Mouse (Mus musculus): ENCODE results near the gene Mdm2. TPM values are rescaled to one million over a fixed set of nuclear protein-coding genes. Genes with fewer than 3 reads are reported as not detected.
"Not testable (repeated sequence)": the region's sequence is repeated elsewhere in the genome, so short reads cannot be mapped to it uniquely, and the experiment has no call there.

Gene Mdm2
- polyA plus RNA-seq, 1 experiment = 17.0 TPM

DNA sequence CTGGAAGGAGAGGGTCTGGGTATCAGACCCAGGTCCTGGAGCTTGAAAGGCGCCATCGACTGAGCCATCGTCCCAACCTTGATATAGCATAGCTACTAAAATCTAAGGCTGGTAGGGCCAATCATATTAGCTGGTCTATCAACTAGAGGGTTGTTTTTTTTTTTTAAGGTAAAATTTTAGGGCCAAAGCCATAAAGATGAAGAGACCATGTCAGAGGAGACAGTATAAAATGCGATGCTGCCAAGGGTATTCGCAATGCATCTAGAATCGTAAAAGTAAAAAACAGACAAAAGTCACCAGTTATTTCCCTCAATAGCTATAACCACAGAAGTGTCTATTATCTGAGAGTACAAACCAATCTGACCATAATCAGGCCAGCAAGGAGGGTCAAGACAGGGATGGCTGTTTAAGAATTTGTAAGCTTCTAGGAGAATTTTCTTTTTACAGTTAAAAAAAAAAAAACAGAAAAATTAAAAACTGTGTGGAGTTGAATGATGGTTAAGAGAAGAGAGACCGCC is 41.8 kb upstream of the Mdm2 start:
- H3K4me1 ChIP-seq (ENCODE audit: control insufficient read depth, insufficient read depth, insufficient read length, low read length) = no peaks in the 10 kb centered on the region
- H3K27ac ChIP-seq (replicated peaks; ENCODE audit: low read depth, low read length) = no peak overlapping the region
- H3K4me3 ChIP-seq (ENCODE audit: insufficient read depth, low read depth, low read length) = no peak overlapping the region

GRCm38 (mm10) chr10:117751744-117752143 is 41.2 kb upstream of the Mdm2 start:
- no peak overlapping the region for H3K4me3 ChIP-seq (ENCODE audit: insufficient read depth, low read depth, low read length)
- H3K27ac ChIP-seq (replicated peaks; ENCODE audit: low read depth, low read length) = no peak overlapping the region
- H3K4me1 ChIP-seq (ENCODE audit: control insufficient read depth, insufficient read depth, insufficient read length, low read length) = no peaks in the 10 kb centered on the region

DNA sequence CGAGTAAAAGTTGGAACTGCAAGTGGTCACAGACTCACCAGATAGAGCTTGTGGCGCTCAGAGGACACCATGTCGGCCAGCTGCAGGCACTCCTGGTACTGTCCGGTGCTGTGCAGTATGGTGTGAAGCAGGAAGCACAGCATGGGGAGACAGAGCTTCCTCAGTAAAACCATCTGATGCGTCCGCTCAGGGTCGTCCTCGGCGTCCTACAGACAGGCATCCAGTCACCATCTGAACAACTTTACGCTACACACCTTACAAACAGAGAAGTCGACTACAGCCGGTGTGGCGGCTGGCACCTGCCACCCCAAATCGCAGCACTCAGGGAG is 40.7 kb upstream of the Mdm2 start:
- H3K27ac ChIP-seq (replicated peaks; ENCODE audit: low read depth, low read length) = no peak overlapping the region
- no peaks in the 10 kb centered on the region for H3K4me1 ChIP-seq (ENCODE audit: control insufficient read depth, insufficient read depth, insufficient read length, low read length)
- no peak overlapping the region for H3K4me3 ChIP-seq (ENCODE audit: insufficient read depth, low read depth, low read length)

DNA sequence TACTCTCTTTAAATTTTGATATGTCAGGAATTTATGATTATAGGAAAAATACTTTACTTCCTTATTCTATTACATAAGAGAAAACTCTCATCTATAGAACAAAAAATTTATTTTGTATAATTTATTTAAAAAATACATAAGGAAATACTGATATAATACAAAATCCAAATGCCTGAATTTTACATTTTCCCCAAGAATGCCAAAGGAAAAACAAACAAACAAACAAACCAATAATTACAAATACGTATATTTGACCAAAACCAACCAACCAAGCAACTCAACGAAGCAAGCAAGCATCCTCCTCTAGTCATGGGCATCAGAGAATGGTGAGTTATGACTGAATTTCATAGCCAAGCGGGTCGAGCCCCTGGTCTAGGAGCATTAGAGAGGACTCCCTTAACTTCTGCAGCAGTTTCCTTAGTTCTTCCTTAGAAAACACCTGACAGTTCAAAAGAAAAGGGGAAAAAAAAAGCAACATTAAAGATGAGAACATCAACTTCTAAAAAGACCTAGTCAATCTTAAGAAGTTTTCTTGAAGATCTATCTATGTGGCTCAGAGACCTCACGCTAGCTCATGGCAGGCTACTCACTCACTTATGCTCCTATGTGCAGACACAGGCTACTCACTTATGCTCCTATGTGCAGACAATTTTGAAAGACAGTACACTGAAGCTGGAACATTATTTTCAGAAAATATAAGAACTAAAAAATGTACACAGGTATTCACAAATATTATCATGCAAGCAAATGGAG is 40.1 kb upstream of the Mdm2 start:
- no peak overlapping the region for H3K4me3 ChIP-seq (ENCODE audit: insufficient read depth, low read depth, low read length)
- no peak overlapping the region for H3K27ac ChIP-seq (replicated peaks; ENCODE audit: low read depth, low read length)
- no peaks in the 10 kb centered on the region for H3K4me1 ChIP-seq (ENCODE audit: control insufficient read depth, insufficient read depth, insufficient read length, low read length)

DNA sequence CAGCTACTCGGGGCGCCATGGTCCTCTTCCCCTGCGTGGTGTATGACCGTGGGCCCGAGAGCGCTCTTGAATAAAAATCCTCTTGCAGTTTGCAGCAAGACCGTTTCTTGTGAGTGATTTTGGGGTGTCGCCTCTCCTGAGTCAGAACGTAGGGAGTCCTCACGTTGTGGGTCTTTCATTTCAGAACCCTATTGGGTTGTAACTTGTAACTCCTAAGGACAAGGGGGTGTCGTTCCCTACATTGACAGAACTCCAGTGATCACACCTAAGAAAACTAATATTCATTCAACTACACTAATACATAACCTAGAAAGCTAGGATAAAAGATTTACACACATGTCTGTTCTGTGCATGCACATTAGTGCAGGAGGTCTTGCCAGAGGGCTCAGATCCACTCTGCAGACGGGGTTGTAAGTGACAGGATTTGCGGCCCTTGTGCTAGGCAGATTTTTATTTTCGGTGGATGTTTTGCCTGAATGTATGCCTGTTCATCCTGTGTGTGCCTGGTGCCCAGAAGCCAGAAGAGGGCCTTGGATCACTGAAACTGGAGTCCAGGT is 39.3 kb upstream of the Mdm2 start:
- H3K27ac ChIP-seq (replicated peaks; ENCODE audit: low read depth, low read length) = no peak overlapping the region
- H3K4me1 ChIP-seq (ENCODE audit: control insufficient read depth, insufficient read depth, insufficient read length, low read length) = no peaks in the 10 kb centered on the region; the same call in 1 of the 2 replicates
- no peak overlapping the region for H3K4me3 ChIP-seq (ENCODE audit: insufficient read depth, low read depth, low read length)

- no peak overlapping the region for H3K27ac ChIP-seq (replicated peaks; ENCODE audit: low read depth, low read length)
- H3K4me1 ChIP-seq (ENCODE audit: control insufficient read depth, insufficient read depth, insufficient read length, low read length) = no peaks in the 10 kb centered on the region; the same call in 1 of the 2 replicates
- H3K4me3 ChIP-seq (ENCODE audit: insufficient read depth, low read depth, low read length) = no peak overlapping the region
Measured at GRCm38 (mm10) chr10:117749050-117749686, 38.6 kb upstream of the Mdm2 start.

GRCm38 (mm10) chr10:117748276-117749049 is 37.9 kb upstream of the Mdm2 start:
- H3K4me1 ChIP-seq (ENCODE audit: control insufficient read depth, insufficient read depth, insufficient read length, low read length) = peaks cover 2% of the 10 kb centered on the region
- H3K4me3 ChIP-seq (ENCODE audit: insufficient read depth, low read depth, low read length) = no peak overlapping the region
- no peak overlapping the region for H3K27ac ChIP-seq (replicated peaks; ENCODE audit: low read depth, low read length)

GRCm38 (mm10) chr10:117747711-117748110 is 37.2 kb upstream of the Mdm2 start:
- peaks cover 2% of the 10 kb centered on the region for H3K4me1 ChIP-seq (ENCODE audit: control insufficient read depth, insufficient read depth, insufficient read length, low read length)
- no peak overlapping the region for H3K4me3 ChIP-seq (ENCODE audit: insufficient read depth, low read depth, low read length)
- H3K27ac ChIP-seq (replicated peaks; ENCODE audit: low read depth, low read length) = no peak overlapping the region

- peak within 1 kb of the TSS; percentile 33 for H3K27ac ChIP-seq (replicated peaks; ENCODE audit: low read depth, low read length)
- peaks cover 2% of the 10 kb centered on the region for H3K4me1 ChIP-seq (ENCODE audit: control insufficient read depth, insufficient read depth, insufficient read length, low read length)
- peak within 1 kb of the TSS; percentile 69 for H3K4me3 ChIP-seq (ENCODE audit: insufficient read depth, low read depth, low read length)
Measured at GRCm38 (mm10) chr10:117746297-117746883, 35.8 kb upstream of the Mdm2 start, which contains the start of gene Slc35e3. TSS of gene Slc35e3 (minus strand) at chr10:117746365.

DNA sequence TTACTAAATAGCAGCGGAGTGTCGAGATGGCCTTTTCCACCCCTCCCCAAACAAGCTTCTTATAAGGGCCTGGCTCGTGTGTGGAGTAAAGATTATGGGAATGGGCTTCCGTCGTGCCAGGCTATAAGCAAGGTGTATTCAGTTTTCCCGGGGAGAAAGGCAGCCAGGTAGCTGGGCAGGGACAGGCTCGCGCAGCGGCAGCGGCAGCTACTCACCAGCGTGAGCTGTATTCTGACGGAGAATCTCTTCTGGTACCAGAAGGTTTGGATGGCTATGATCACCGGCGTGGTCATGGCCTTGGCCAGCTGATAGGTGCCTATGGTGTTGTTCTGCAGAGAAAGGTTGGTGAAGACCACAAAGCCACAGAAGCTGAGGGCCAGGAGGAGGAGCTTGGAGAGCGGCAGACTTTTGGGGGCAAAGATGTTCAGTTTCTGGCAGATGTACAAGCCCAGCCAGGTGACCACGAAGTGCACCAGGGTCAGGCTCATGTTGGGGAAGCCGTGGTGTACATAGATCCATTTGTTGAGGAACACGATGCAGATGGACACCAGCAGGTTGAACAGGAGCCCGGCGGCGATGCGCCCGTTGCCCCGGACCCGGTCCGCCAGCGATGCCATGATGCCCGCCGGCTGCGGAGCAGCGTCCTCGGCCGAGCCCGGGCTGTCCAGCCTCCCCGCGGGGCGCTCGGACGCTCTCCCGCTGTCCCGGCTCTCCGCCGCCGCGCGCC is 35.2 kb upstream of the Mdm2 start:
- H3K27ac ChIP-seq (replicated peaks; ENCODE audit: low read depth, low read length); H3K4me1 ChIP-seq (ENCODE audit: control insufficient read depth, insufficient read depth, insufficient read length, low read length): not testable (repeated sequence)
- peak overlapping the region; percentile 69 for H3K4me3 ChIP-seq (ENCODE audit: insufficient read depth, low read depth, low read length)

DNA sequence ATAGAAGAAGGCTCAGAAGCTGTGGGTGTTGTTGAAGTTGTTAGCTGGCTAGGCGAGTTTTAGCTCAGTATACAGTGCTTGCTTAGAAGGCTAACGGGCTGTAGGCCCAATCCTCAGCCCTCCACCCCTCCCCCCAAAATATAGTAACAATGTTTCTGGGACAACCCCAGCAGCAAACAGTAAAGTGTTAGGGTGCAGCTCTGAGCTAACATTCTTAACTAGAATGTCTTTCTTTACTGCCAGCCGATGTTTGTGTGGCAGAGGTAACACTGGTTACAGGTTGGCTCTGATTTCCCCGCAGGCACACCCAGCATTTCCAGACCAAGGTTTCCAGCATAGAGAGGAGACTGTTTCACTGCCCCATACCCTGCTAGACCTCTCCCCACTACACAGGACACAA is 33.4 kb upstream of the Mdm2 start:
- Histone ChIP-seq H3K4me3 (ENCODE audit: insufficient read depth, low read depth, low read length) (no peak overlapping the region), H3K4me1 (ENCODE audit: control insufficient read depth, insufficient read depth, insufficient read length, low read length) (peaks cover 2% of the 10 kb centered on the region), H3K27ac (replicated peaks; ENCODE audit: low read depth, low read length) (peak overlapping the region; percentile 22)

GRCm38 (mm10) chr10:117743182-117743581 is 32.6 kb upstream of the Mdm2 start:
- Histone ChIP-seq H3K4me1 (ENCODE audit: control insufficient read depth, insufficient read depth, insufficient read length, low read length) (peaks cover 2% of the 10 kb centered on the region), H3K4me3 (ENCODE audit: insufficient read depth, low read depth, low read length) (no peak overlapping the region), H3K27ac (replicated peaks; ENCODE audit: low read depth, low read length) (no peak overlapping the region)

DNA sequence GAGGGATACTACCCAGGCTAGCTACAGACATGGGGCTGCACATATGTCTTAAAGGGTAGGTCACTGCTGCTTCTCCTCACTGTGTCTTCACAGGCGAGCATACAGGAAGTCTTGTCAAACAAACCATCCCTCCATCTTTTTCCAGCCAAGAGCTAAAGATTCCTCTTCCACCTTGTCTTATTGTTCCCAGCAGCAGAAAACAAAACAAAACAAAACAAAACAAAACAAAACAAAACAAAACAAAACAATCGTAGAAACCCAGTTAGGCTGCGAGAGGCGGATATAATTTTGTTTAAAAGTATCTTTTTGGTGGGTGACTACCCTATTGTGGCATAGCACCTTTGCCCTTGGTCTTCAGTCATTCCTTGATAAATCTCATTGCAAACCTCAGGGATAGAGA is 32.1 kb upstream of the Mdm2 start:
- Histone ChIP-seq H3K4me1 (ENCODE audit: control insufficient read depth, insufficient read depth, insufficient read length, low read length) (peaks cover 2% of the 10 kb centered on the region), H3K4me3 (ENCODE audit: insufficient read depth, low read depth, low read length) (no peak overlapping the region)

DNA sequence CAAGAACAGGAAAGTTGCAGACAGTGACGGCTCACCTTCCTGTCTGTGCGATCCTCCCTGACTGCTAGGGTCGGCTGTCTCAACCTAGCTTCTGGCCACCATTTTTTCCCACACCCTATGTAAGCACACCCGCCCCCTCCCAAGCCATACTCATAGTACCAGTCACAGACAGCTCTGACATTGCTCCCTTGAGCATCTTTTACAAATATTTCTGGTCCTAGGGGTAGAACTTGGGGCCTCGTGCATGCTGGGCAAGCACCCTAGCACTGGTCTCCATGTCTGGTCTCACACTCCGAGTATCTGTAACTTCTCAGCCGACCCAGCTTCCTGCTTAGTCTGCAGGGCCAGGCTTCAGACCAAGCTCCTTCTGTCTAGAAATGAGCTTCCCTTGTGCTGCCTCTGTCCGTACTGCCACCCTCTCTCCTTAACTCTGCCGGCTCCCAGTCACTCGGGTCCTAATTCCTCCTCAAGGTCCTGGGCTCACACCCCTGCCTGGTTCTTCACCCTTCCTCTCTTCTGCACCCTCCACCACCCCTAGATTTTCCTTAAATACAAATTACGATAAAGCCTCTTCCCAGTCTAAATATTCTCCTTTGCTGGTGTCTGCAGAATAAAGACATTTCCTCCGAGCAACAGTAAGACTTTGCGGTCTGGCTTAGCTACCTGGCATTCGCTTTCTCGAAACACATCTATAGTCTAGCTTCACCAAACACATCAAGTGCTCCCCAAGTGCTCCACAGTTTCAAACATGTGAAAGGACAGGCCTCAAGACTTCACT is 31.3 kb upstream of the Mdm2 start:
- peaks cover 2% of the 10 kb centered on the region for H3K4me1 ChIP-seq (ENCODE audit: control insufficient read depth, insufficient read depth, insufficient read length, low read length)
- no peak overlapping the region for H3K27ac ChIP-seq (replicated peaks; ENCODE audit: low read depth, low read length)
- H3K4me3 ChIP-seq (ENCODE audit: insufficient read depth, low read depth, low read length) = no peak overlapping the region

More for the DNA sequence above, 32.1 kb upstream of the Mdm2 start:
- no peak overlapping the region for H3K27ac ChIP-seq (replicated peaks; ENCODE audit: low read depth, low read length)
